Mouse (Mus musculus) hindbrain, embryonic 16.5 days (tissue): ENCODE data around the gene Pcyt2. TPM values are rescaled to one million over a fixed set of nuclear protein-coding genes. Genes with fewer than 3 reads are reported as not detected.

Experiments
- ATAC-seq: fragments of 200-750 bp; cut with Nextera tagmentation; 2 replicates; pipeline ENCODE4 v1.8.0; 2017; ENCODE audit warnings: moderate TSS enrichment, moderate library complexity
- H3K27ac ChIP-seq: fragments of 300-500 bp; sonication (generic); 2 replicates; pipeline ENCODE4 v1.5.1; 2014; ENCODE audit warnings: low read depth, mild to moderate bottlenecking, control low read depth, low read length, moderate library complexity
- H3K27me3 ChIP-seq: fragments of 300-500 bp; sonication (generic); replicated peaks from 2 replicates; pipeline ENCODE4 v1.6.1; 2014; ENCODE audit warnings: low read length; ENCODE audit not compliant: control insufficient read depth, insufficient read depth
- H3K36me3 ChIP-seq: fragments of 300-500 bp; sonication (generic); 2 replicates; pipeline ENCODE4 v1.6.1; 2014; ENCODE audit warnings: mild to moderate bottlenecking, low read length, moderate library complexity, mixed read lengths; ENCODE audit not compliant: control insufficient read depth, insufficient read depth
- H3K4me1 ChIP-seq: fragments of 300-500 bp; sonication (generic); 2 replicates; pipeline ENCODE4 v1.6.1; 2014; ENCODE audit warnings: low read depth, low read length; ENCODE audit not compliant: control insufficient read depth, insufficient read depth
- H3K4me2 ChIP-seq: fragments of 300-500 bp; sonication (generic); 2 replicates; pipeline ENCODE4 v1.6.1; 2014; ENCODE audit warnings: mild to moderate bottlenecking, low read length, control low read depth, moderate library complexity
- H3K4me3 ChIP-seq: fragments of 300-500 bp; sonication (generic); 2 replicates; pipeline ENCODE4 v1.5.1; 2014; ENCODE audit warnings: mild to moderate bottlenecking, low read length, control low read depth, moderate library complexity
- H3K9ac ChIP-seq: fragments of 300-500 bp; sonication (generic); 2 replicates; pipeline ENCODE4 v1.6.1; 2014; ENCODE audit warnings: low read depth, mild to moderate bottlenecking, control low read depth, low read length, moderate library complexity
- H3K9me3 ChIP-seq: fragments of 300-500 bp; sonication (generic); 2 replicates; pipeline ENCODE4 v1.6.1; 2014; ENCODE audit warnings: mild to moderate bottlenecking, low read length, moderate library complexity; ENCODE audit not compliant: control insufficient read depth
- WGBS: fragments of 180-500 bp; shearing (Covaris S2); extraction: QIAGEN DNeasy Blood & Tissue Kit; methylation state at CpG from one replicate; pipeline ENCODE4 v1.1.7; 2014; 5-methylcytosine and 5-hydroxymethylcytosine counted together
- polyA plus RNA-seq: library from polyadenylated mRNA; unstranded; fragments of >200 nt; fragmentation: Nextera tagmentation; extraction: Ambion mirVana; gene quantifications from 2 replicates; pipeline ENCODE4 v1.2.1, GENCODE M21; 2015

Gene Pcyt2
- polyA plus RNA-seq, 1 experiment from 2014 or later: 242 TPM

DNA sequence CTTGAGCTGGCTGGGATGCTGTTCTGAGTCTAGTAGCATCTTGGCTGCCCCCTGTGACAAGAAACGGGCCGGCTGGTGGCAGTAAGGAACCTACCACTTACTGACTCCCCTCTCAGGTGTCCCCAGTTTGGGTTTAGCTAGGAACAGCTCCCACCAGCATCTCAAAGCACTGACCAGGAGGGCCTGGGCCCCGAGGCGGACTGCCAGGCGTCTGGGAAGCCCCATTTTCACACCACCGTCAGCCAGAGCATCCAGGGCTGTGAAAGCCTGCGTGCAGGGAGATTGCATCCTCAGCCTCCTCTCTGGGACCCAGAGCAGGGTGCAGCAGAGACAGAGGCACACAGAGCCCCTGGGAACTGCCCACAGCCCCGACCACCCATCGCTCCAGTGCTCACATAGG is 23.5 kb upstream of the Pcyt2 start:
- Histone ChIP-seq H3K27ac (no peak overlapping the region), H3K36me3 (no peaks in the 10 kb centered on the region), H3K9me3 (no peaks in the 10 kb centered on the region), H3K9ac (no peak overlapping the region), H3K27me3 (no peaks in the 10 kb centered on the region), H3K4me2 (no peak overlapping the region), H3K4me1 (peaks cover 8% of the 10 kb centered on the region), H3K4me3 (no peak overlapping the region)
- 66% methylated on average over 9 of the region's 9 CpGs for WGBS
- ATAC-seq: no peak

GRCm38 (mm10) chr11:120634810-120635209 is 17.1 kb upstream of the Pcyt2 start:
- H3K27ac ChIP-seq: no peak overlapping the region
- no peaks in the 10 kb centered on the region for H3K9me3 ChIP-seq
- no peak for ATAC-seq
- H3K4me3 ChIP-seq: no peak overlapping the region
- H3K36me3 ChIP-seq: no peaks in the 10 kb centered on the region; the same call in 1 of the 2 replicates
- H3K4me2 ChIP-seq: no peak overlapping the region
- no peaks in the 10 kb centered on the region for H3K27me3 ChIP-seq
- H3K4me1 ChIP-seq: peaks cover 27% of the 10 kb centered on the region
- 80% methylated on average over 5 of the region's 5 CpGs for WGBS
- H3K9ac ChIP-seq: no peak overlapping the region

GRCm38 (mm10) chr11:120633520-120634343 is 16.0 kb upstream of the Pcyt2 start, which contains the start of gene Mafg:
Gene Mafg (minus strand): TSS chr11:120633600.
- H3K9me3 ChIP-seq: no peaks in the 10 kb centered on the region
- peaks cover 31% of the 10 kb centered on the region for H3K4me1 ChIP-seq
- H3K9ac ChIP-seq: peak within 1 kb of the TSS; percentile 94
- 13% methylated on average over 49 of the region's 58 CpGs for WGBS
- peak; percentile 92 for ATAC-seq
- H3K4me2 ChIP-seq: peak within 1 kb of the TSS; percentile 96
- H3K27ac ChIP-seq: peak within 1 kb of the TSS; percentile 88
- peak within 1 kb of the TSS; percentile 90 for H3K4me3 ChIP-seq
- H3K27me3 ChIP-seq: no peaks in the 10 kb centered on the region
- H3K36me3 ChIP-seq: peaks cover 7% of the 10 kb centered on the region

DNA sequence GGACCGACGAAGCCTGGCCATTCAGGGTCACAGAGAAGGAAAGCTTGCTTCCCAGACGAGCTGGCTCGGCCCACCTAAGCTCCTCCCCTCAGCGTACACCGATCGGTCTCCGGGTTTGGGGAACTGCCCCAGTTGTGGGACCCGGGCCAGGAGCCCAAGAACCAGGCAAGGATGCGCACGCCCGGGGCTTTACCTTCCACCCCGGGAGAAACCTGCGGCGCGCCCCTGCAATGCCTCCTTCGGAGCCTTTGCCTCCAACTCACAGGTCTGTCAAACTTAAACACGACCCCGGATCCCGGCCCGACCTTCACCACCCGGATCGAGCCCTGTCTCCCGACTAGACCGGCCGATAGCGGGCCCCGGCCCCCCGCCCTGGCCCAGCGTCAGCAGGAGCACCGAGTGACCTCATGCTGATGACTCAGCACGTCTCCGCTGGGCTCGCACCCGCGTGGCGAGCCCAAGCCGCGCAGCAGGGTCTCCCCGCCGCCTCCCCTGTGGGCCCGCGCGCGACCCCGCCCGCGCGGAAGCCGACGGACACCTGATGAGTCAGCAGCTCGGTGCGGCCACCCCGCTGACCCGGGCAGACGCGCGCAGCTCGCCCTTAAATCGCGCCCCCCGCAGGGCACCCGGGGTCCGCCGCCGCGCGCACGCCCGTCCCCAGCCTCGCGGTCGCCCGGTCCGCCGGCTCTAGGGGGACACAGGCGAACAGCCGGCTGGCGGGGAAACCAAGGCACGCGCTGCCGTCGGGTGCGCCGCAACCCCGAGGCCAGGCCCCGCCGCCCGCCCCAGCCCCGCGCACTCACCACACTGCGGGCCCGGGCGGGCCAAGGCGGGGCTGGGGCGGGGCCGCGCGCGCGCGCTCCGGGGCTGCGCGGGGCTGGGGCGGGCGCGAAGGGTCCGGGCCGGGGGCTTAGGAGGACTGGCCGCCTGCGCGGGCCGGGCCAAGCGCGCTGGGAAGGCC is 15.1 kb upstream of the Pcyt2 start:
- Histone ChIP-seq H3K9me3 (no peaks in the 10 kb centered on the region), H3K4me2 (peak overlapping the region; percentile 96), H3K4me1 (peaks cover 31% of the 10 kb centered on the region), H3K9ac (peak overlapping the region; percentile 94), H3K27ac (peak overlapping the region; percentile 88), H3K27me3 (no peaks in the 10 kb centered on the region), H3K36me3 (peaks cover 8% of the 10 kb centered on the region), H3K4me3 (peak overlapping the region; percentile 90)
- WGBS: under 1% methylated on average over 60 of the region's 116 CpGs
- peak; percentile 82 for ATAC-seq

- Histone ChIP-seq H3K36me3 (peaks cover 12% of the 10 kb centered on the region), H3K4me1 (peaks cover 31% of the 10 kb centered on the region), H3K9ac (peak overlapping the region; percentile 94), H3K27me3 (no peaks in the 10 kb centered on the region), H3K4me3 (peak overlapping the region; percentile 90), H3K27ac (peak overlapping the region; percentile 88), H3K9me3 (no peaks in the 10 kb centered on the region), H3K4me2 (peak overlapping the region; percentile 96)
- WGBS: 65% methylated on average over 4 of the region's 4 CpGs
- no peak for ATAC-seq
Measured at GRCm38 (mm10) chr11:120631726-120632448, 14.2 kb upstream of the Pcyt2 start.

- H3K27ac ChIP-seq: peak overlapping the region; percentile 41; the same call in 1 of the 2 replicates
- peaks cover 31% of the 10 kb centered on the region for H3K4me1 ChIP-seq
- no peak for ATAC-seq
- H3K9me3 ChIP-seq: no peaks in the 10 kb centered on the region
- peak overlapping the region; percentile 96; the same call in 1 of the 2 replicates for H3K4me2 ChIP-seq
- no peaks in the 10 kb centered on the region for H3K27me3 ChIP-seq
- H3K4me3 ChIP-seq: no peak overlapping the region
- H3K36me3 ChIP-seq: peaks cover 12% of the 10 kb centered on the region
- WGBS: 36% methylated on average over 7 of the region's 7 CpGs
- H3K9ac ChIP-seq: no peak overlapping the region
Measured at GRCm38 (mm10) chr11:120630881-120631725, 13.4 kb upstream of the Pcyt2 start.

- Histone ChIP-seq H3K27ac (peak overlapping the region; percentile 48), H3K27me3 (no peaks in the 10 kb centered on the region), H3K36me3 (peaks cover 12% of the 10 kb centered on the region), H3K4me1 (peaks cover 32% of the 10 kb centered on the region), H3K4me2 (no peak overlapping the region; the same call in 1 of the 2 replicates), H3K9me3 (no peaks in the 10 kb centered on the region), H3K4me3 (peak overlapping the region; percentile 11; the same call in 1 of the 2 replicates), H3K9ac (peak overlapping the region; percentile 52)
- ATAC-seq: no peak
- WGBS: 38% methylated on average over 5 of the region's 5 CpGs
Measured at GRCm38 (mm10) chr11:120630401-120630871, 12.7 kb upstream of the Pcyt2 start.

DNA sequence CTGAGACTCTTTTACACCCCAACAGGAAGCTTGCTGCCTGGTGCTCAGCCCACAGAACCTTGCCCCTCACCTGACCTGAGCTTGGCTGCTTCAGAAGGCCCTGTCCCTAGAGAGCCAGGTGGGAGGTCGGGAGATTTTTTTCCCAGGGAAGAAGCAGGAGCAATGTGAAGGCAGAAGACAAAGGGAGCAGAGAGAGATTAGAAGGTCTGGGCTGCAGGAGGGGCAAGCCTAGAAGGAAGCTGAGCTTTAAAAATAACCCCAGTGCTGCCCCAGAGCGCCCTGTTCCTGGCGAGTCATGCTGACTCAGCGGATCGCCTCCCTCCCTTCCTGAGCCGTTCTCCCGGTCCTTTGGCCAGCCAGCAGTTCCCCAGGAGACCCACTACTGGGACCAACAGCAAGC is 12.2 kb upstream of the Pcyt2 start:
- WGBS: 40% methylated on average over 3 of the region's 7 CpGs
- no peak for ATAC-seq
- Histone ChIP-seq H3K4me2 (peak overlapping the region; percentile 27), H3K4me1 (peaks cover 36% of the 10 kb centered on the region), H3K9me3 (no peaks in the 10 kb centered on the region), H3K36me3 (peaks cover 12% of the 10 kb centered on the region), H3K9ac (peak overlapping the region; percentile 52), H3K27me3 (no peaks in the 10 kb centered on the region), H3K27ac (peak overlapping the region; percentile 48; the same call in 1 of the 2 replicates), H3K4me3 (peak overlapping the region; percentile 11; the same call in 1 of the 2 replicates)
